Comparison of ENCODE assay signal across 9 mouse cellular contexts in genomic region chr9:96977287-96978145, GRCm38 (mm10). TPM values are rescaled to one million over a fixed set of nuclear protein-coding genes. Genes with fewer than 3 reads are reported as not detected.
DNase-seq lines count a peak whose midpoint lies in the region; ATAC-seq and TF ChIP-seq lines count a peak whose summit lies in the region.
"Had no signal": no experiment of that assay in that cellular context is flagged by ENCODE, and none has a peak within 500 bp of the region (broad histone marks: within the 10 kb centered on the region; RNA-seq: fewer than 3 reads in every experiment).

No protein-coding gene starts in this region.

- DNase-seq in kidney, adult 2 months = peak; percentile 82
- DNase-seq in kidney, adult 18-20 months = no peak
- DNase-seq in brain, embryonic 14.5 days (ENCODE audit: low read depth) = peak; percentile 76
- DNase-seq in thymus, postnatal 25 days = no peak
- DNase-seq in right cerebral cortex, postnatal 10 days (ENCODE audit: low spot score in 2 of 2) = no peak
- no peak for DNase-seq in gastrocnemius, adult 8-10 months (ENCODE audit: low spot score in 2 of 2)
- DNase-seq: lung, postnatal 4 days had no signal

- no peaks in the 10 kb centered on the region for H3K27me3 ChIP-seq in kidney, adult 2 months (replicated peaks; ENCODE audit: control insufficient read depth, insufficient read depth, low read length)
- no peaks in the 10 kb centered on the region for H3K27me3 ChIP-seq in intestine, embryonic 15.5 days (replicated peaks)
- no peaks in the 10 kb centered on the region for H3K27me3 ChIP-seq in neural tube, embryonic 13.5 days

- no peak overlapping the region for H3K9ac ChIP-seq in intestine, embryonic 15.5 days
- 0 out of 2 replicates have a peak overlapping the region, but pooled peaks have one; percentile 23 for H3K9ac ChIP-seq in neural tube, embryonic 13.5 days

- 42% methylated on average over 13 of the region's 13 CpGs for WGBS in kidney, adult 2 months
- 46% methylated on average over 13 of the region's 13 CpGs for WGBS in intestine, embryonic 15.5 days
- WGBS in neural tube, embryonic 13.5 days = 44% methylated on average over 13 of the region's 13 CpGs

- TF ChIP-seq CTCF in kidney, adult 2 months (conservative IDR thresholded peaks at IDR 0.05; ENCODE audit: insufficient read depth, insufficient read length, low read depth, low read length) = no peak
- no peak for TF ChIP-seq CTCF in brain, embryonic 14.5 days (IDR thresholded peaks at IDR 0.05; ENCODE audit: borderline replicate concordance, extremely low read depth, insufficient read depth, insufficient read length)

- peaks cover 63% of the 10 kb centered on the region for H3K4me1 ChIP-seq in kidney, adult 2 months (ENCODE audit: control insufficient read depth, insufficient read depth, low read length)
- peaks cover 42% of the 10 kb centered on the region for H3K4me1 ChIP-seq in intestine, embryonic 15.5 days (replicated peaks)
- H3K4me1 ChIP-seq in neural tube, embryonic 13.5 days (replicated peaks) = peaks cover 89% of the 10 kb centered on the region

- no peaks in the 10 kb centered on the region for H3K9me3 ChIP-seq in intestine, embryonic 15.5 days
- no peaks in the 10 kb centered on the region for H3K9me3 ChIP-seq in neural tube, embryonic 13.5 days

- ATAC-seq in intestine, embryonic 15.5 days = peak; percentile 7; the same call in 1 of the 2 replicates
- ATAC-seq in neural tube, embryonic 13.5 days (ENCODE audit: low read depth) = no peak

- no peak overlapping the region; the same call in 1 of the 2 replicates for H3K27ac ChIP-seq in kidney, adult 2 months (ENCODE audit: insufficient read depth, low read depth, low read length)
- 0 out of 2 replicates have a peak overlapping the region, but pooled peaks have one; percentile 14 for H3K27ac ChIP-seq in intestine, embryonic 15.5 days
- peak overlapping the region; percentile 86 for H3K27ac ChIP-seq in neural tube, embryonic 13.5 days (replicated peaks)

- H3K4me2 ChIP-seq in intestine, embryonic 15.5 days (replicated peaks) = no peak overlapping the region
- no peak overlapping the region for H3K4me2 ChIP-seq in neural tube, embryonic 13.5 days

- TF ChIP-seq POLR2A in kidney, adult 2 months (IDR thresholded peaks at IDR 0.05; ENCODE audit: low read depth, low read length) = no peak
- TF ChIP-seq POLR2A in brain, embryonic 14.5 days (IDR thresholded peaks at IDR 0.05; ENCODE audit: borderline replicate concordance, extremely low read depth, insufficient read depth, insufficient read length, poor library complexity, severe bottlenecking) = no peak

- H3K4me3 ChIP-seq in kidney, adult 2 months (ENCODE audit: insufficient read depth, low read depth, low read length) = no peak overlapping the region
- no peak overlapping the region for H3K4me3 ChIP-seq in intestine, embryonic 15.5 days (replicated peaks)
- no peak overlapping the region for H3K4me3 ChIP-seq in neural tube, embryonic 13.5 days

- no peaks in the 10 kb centered on the region for H3K36me3 ChIP-seq in kidney, adult 2 months (ENCODE audit: control insufficient read depth, insufficient read depth, low read length)
- H3K36me3 ChIP-seq in intestine, embryonic 15.5 days = no peaks in the 10 kb centered on the region
- no peaks in the 10 kb centered on the region for H3K36me3 ChIP-seq in neural tube, embryonic 13.5 days

RNA-seq across cellular contexts. Expression of gene Spsb4, which starts 41.1 kb away (rescaled TPM):
- polyA plus RNA-seq in kidney, adult 2 months (2012; rRNA removed) = 61.5 and 62.5 TPM in 2 replicates
- polyA plus RNA-seq in brain, embryonic 14.5 days (2012; rRNA removed) = 24.8 and 28.6 TPM in 2 replicates
- 29.3 and 29.9 TPM in 2 replicates for polyA plus RNA-seq in intestine, embryonic 15.5 days (2015; fragmentation: Nextera tagmentation; extraction: Ambion mirVana)
- 59.6 and 62.4 TPM in 2 replicates for polyA plus RNA-seq in neural tube, embryonic 13.5 days (2015; fragmentation: Nextera tagmentation; extraction: Ambion mirVana)
- total RNA-seq in gastrocnemius, adult 8-10 months (2022) = 1 to 10 TPM in 2 of 4 experiments, under 1 TPM in 2; 0.86 to 1.7 (median 1.1) TPM

Comparison
In these comparisons a context has a peak if more than half of its experiments do, and no peak if none do; other contexts are left out.
1. DNase-seq: peak in kidney, adult 2 months (single experiment) and brain, embryonic 14.5 days (single experiment); none in kidney, adult 18-20 months (single experiment), thymus, postnatal 25 days (single experiment), right cerebral cortex, postnatal 10 days (0 of 2) and gastrocnemius, adult 8-10 months (0 of 2).